Mouse (Mus musculus) CD4-positive helper T cell, adult 2 months (primary cell): ENCODE results near the gene 2310039H08Rik.
A peak's percentile ranks its signal among the peaks of the same experiment; 100 is the strongest.

Experiments
- DNase-seq: peaks from one replicate; pipeline ENCODE4 v3.0.0-alpha.2; 2012; ENCODE audit warnings: low read depth, missing footprints, low spot score

2310039H08Rik gene

DNA sequence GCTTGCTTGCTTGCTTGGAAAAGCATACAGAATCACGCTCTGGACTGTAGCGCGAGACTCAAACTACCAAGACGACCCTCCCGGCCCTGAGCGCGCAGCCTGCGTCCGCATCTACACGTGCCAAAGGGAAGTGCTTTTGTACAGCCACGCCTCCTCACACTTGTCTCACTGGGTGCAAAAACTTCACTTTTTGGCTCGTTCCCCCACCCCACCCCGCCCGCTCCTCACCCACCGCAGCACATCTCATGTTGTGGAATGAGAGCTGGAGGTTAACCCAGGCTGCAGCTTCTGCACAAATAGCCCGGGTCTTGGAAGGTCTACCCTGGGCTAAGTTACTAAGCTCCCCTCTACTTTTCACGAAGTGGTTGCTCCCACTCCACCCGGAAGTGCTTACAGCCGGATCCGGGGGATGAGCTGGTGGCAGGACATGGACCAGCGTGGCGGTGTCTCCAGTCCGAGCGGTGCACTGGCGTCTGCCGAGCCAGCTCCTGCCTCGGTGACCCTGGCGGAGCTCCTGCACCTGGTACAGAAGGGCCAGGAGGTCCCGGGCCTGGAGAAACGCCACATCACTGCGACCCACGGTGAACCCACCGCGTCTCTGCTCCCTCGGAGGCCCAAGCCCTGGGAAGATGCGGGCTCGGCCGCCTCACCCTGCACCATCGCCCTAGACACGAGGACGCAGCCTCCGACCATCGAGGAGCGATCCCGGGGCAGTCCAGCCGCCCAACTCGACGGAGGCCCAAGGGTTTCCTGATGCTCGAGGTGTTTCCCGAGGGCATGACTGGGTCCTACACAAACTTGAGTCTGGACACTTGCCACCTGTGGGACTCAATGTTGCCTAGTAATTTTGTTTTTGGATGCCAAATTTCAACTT lies at the start of gene 2310039H08Rik:
TSS of gene 2310039H08Rik (plus strand) at position 232 of the 874 bp plus-strand sequence.
- peak; percentile 86 for DNase-seq

DNA sequence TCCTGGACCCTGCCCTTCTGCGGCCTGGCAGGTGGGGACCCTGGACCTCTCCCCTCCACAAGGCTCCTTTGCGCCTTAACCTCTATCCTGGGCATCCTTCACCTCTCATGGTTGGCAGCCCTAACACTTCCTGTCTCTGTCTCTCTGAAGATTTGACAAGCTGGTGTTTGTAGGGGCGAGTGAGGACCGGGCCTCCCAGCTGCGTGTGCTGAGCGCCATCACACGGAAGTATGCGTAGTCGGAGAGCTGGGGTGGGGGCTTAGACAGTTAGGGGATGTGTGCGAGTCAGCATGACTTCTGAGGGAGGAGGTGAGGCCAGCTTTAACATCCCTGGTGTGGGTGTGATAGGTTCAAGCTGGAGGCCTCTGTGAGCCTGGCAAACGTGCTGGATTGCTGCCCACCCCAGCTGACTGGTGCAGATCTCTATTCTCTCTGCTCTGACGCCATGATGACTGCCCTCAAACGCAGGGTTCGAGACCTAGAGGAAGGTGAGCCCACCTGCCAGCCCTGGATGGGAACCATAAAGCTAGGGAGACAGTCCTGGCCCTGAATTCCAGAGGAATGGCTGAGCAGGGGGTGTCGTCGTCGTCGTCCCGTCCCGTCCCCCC lies 47.9 kb upstream of the 2310039H08Rik start:
- DNase-seq, result no peak

DNA sequence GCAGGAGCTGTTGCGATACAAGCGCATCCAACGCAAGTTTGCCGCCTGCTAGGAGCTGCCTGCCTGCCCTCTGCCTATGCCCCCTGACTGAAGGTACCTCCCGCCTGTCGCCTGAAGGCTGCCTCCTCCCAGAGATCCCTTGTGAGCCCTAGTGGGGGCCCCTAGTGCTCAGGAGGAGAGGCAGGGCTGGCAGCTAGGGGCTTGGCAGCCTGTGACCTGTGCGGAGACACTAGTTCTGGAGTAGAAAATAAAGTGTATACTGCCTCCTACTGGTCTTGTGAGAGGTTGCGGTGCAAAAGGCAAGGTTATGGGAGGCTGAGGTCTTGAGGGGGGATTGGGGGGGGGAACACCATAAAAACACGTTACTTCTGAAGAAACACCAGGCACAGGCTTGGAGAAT lies 47.2 kb upstream of the 2310039H08Rik start:
- peak; percentile 65 for DNase-seq

DNA sequence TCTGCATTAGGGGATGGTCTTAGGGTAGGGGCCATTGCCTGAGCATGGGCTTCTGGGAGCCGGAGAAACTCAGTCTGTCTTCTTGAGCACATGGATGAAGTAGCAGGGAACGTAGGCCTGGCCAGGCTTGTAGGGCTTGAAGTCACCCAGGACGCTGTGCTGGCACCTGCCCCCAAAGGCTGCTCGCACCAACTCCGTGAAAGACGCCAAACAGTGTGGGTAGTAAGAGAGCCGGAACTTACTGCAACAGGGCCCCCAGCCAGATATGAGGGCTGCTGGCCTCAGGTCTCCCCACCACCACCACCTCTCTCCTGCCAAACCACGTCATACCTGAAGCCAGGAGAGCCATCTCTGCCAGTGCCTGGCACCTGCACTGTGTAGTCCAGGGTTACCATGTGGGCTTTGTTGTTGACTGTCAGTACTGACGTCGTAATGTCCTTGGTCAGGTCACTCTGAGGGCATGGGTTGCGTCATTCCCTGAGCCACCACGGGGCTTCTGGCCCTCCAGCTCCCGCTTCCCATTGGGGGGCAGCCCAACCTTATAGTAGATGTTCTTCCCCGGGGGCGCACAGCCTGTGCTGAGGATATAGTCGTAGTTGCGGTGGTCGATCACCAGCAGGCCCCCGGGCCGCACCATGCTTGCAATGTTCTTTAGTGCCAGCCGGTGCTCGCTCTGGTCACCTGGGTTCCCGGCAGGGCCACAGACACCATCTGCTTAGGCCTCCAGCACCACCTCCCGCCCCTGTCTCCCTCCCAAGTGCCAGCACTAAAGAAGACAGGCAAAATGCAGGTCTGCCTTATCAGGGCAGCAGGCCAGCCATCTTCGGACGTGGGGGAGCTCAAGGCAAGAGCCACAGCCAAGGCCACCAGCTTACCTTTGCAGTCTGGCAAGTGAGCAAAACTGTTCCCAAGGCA lies 46.4 kb upstream of the 2310039H08Rik start:
- no peak for DNase-seq

DNA sequence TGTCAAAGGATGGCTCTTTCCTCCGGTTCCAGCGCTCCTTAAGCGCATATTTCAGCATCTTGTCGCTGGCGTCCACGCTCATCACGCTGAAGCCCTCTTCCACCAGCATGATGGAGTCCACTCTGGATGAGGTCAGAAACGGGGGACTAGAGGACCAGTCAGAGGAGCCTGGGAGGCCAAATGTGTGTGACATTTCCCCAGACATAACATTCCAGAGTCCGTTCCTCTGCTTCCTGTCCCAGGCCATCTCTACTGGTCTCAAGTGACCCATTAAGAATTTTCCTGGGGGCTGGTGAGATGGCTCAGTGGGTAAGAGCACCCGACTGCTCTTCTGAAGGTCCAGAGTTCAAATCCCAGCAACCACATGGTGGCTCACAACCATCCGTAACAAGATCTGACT lies 45.2 kb upstream of the 2310039H08Rik start:
- DNase-seq, result no peak

DNA sequence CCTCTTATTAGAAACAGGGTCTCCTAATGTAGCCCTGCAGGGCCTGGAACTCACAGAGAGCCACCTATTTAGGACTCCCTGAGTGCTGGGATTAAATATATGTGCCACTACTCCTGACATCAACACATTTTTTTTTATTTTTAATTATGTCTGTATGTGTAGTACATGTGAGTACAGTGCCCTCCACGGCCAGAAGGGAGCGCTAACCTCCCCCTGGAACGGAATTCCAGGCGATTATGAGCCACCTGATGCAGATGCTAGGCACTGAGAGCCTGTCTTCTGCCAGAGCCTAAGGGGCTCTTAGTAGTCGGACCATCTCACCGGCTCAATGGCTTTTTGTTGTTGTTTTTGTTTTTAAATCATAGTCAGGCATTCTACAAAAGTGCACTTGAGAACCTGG lies 44.4 kb upstream of the 2310039H08Rik start:
- no peak for DNase-seq

DNA sequence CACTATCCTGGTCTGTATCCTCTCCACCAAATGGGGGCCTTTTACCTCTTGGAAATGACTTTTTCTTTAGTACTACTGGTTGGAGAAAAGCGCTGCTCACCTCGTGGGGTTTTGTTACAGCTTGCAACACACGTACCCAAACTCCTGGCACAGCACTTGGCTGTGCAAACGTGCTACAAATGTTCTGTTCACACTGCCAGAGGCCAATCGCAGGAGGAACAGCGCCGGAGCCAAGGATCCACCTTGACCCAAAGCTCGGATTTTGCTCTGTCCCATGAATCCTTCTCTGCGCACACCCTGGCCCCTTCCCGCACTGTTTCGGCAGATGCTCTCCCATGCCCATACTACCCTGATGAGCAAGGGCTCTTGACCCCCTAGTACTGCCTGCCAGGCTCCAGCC lies 43.9 kb upstream of the 2310039H08Rik start:
- DNase-seq, result no peak

DNA sequence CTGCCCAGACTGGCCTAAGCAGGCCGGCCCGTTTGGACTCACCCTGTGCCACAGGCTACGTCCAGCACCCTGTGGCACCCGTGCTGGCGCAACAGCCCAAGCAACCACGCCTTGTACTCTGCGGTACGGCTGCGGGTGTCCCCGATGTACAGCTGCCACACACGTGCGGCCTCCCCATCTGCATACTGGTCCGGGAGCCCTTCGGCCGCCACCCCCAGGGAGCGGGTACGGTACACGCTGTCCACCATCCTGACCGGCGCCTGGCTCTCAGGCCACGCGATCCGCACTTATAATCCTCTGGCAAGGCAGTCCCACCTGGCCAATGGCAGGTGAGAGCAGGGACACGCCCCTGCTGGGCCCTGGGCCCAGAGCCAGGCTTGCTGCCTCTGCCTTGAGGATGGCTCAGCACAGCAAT lies 43.5 kb upstream of the 2310039H08Rik start, which contains the start of gene Gnmt:
TSS of gene Gnmt (minus strand) at position 265 of the 415 bp plus-strand sequence.
- DNase-seq, result no peak

DNA sequence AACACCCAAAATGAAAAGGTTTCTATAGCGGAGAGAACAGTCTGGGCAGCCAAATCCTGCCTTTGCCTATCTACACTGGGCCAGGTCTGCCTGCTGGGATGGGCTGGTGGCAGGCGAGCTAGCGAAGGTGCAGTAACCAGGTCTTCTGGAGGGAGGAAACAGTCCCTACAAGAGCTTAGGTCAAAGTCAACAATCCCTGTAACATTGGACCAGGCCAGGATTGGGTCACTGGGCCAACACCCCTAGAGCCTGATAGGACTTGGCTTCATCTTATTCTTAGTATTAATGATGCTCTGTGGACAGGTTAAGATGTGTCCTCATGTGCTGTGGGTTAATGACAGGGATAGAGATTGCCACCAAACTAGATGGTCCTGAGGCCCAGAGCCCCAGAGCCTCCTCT lies 38.4 kb upstream of the 2310039H08Rik start:
- no peak for DNase-seq

DNA sequence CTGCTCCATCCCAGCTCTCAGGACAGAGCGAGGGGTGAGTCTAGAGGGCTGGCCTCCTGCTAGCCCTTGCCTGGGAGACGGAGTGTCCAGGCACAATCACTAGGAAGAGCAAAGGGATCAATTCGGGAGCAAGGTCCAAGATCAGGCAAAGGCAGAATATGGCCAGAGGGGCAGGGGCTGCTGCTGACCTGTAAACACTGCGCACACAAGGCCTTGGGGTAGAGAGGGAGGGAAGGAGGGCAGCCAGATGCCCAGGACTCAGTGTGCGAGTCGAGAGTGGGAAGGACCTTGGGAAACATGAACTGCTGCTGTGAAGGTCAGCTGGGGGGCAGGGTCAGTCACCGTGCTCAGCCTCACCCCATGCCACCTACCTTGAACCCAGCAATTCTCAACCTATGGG lies 37.1 kb upstream of the 2310039H08Rik start:
- no peak for DNase-seq

DNA sequence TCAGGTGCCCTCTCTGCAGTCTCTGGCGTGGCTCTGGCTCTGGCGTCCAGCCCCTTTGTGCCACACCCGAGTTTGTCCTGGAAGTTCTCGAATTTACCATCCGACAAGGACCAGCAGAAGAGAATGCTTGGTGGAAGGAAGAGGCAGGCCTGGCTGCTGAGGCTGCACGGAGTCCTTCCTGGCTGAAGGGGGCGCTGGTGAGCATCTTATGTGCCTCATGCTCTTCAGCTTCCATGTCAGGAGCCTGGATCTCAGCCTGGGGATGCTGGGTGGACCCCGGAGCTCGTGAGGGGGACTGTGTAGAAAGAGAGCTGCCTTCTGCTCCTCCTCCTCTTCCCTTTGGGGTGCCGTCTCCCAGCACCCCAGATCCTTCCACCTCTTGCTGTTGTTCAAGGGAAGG lies 36.3 kb upstream of the 2310039H08Rik start:
- DNase-seq, result peak; percentile 34

DNA sequence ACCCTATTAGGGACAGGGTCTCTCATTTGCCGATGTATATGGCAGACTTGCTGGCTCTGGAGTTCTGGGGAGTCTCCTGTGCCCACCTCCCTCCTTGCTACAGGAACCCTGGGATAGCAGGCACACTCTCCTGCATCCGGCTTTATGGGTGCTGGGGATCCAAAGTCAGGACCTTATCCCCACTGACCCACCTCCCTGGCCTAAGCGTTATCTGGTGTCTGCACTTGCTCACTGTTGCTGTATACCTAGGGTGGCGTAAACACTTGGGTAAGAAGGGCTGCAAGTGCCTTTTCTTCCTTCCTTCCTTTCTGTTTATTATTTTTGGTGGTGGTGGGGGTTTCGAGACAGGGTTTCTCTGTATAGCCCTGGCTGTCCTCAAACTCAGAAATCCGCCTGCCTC lies 31.1 kb upstream of the 2310039H08Rik start:
- DNase-seq, result no peak

DNA sequence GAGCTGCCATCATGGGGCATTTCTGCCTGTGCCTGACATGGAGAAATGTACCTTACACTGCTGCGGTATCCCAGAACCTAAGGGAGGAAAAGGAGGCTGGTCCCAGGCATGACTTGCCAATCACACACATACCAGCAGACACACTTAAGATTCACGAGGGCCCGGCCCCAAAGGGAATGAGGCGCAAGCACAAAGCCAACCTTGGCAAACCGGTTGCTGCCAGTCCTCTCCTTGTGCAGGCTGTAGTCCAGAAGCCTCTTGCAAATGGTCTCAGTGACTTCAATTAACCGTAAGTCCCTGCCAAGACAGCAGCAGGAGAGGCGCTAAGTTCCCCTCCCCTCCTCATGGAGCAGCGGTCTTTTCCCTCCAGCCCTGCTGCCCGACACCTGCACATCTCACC lies 29.4 kb upstream of the 2310039H08Rik start:
- DNase-seq, result no peak

DNA sequence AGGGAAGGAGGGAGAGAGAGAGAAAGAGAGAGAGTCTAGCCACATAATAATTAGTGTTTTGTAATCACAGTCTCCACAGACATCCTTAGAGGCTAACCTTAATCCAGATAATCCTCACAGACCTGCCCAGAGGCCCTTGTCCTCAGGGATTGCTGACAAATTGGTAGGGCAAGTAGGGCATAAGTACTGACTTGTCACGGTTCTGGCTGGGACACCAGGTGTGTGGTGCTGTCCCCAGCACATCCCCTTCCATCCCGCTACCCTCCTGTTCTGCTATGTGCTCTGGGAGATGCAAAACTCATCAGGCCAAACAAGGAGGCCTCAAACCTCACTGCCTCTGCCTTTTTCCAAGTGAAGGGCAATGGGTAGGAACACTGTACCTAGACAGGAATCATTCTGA lies 26.9 kb upstream of the 2310039H08Rik start:
- no peak for DNase-seq

DNA sequence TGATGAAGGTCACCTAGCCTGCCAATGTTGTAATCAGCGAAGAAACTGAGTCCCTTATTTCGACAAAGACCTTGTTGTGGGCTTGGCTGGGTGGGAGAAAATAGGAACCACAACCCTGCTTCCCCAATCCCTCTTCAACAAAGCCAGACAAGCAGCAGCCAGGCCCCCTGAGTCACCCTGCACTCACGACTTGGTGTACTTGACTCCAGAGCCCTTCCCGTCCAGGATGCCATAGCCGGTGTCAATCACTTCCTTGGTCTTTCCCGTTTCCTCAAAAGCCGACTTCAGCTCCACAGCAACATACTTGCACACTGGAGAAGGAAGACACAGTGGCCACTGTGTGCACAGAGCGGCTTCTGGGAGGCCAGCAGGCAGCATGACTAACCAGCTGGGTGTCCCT lies 25.2 kb upstream of the 2310039H08Rik start:
- no peak for DNase-seq

DNA sequence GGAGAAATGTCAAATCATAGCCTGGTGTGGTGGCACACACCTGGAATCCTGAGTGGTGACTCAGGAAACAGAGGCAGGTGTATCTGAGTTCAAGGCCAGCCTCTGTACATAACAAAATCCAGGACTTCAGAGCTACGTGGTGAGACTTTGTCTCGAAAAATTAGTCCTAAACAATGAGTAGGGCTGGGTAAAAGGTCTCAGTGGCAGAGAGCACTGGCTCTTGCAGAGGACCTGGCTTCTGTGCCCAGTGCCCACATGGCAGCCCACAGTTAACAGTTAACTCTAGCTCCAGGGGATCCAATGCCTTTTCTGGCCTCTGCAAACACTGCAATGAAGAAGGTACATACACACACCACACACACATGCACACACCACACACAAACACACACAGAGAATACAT lies 24.6 kb upstream of the 2310039H08Rik start:
- no peak for DNase-seq

DNA sequence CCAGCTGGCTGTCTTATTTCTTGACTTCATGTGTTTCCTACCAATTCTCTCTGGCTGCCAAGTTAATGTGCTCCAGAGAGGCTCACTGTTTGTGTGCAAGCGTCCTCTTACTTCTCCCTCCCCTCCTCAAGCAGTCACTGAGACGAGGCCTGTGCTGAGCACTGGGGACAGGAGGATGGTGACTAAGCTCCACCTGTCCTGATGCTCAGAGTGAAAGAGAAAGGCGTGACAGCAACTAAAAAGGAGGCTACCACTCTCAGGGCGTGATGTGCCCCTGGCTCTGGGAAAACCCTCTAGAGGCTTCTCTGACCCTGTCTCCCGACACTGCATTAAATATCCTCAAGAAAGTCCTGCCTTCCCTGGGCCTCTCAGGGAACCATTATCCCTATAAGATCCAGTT lies 23.2 kb upstream of the 2310039H08Rik start:
- no peak for DNase-seq

DNA sequence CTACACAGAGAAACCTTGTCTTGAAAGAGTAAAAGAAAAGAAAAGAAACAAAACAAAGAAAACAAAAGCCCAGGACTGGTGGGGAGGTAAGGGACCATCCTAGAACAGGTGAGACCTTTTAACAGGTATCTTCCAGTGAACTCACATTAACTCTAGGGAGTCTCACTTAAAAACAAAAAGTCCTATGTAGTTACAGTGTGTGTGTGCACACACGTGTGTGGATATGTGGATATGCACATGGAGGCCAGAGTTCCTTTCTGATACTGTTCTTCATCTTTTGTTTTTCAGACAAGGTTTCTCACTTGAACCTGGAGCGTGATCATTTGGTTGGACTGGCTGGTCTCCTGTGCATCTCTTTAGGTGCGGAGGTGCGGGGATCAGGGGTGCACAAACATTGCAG lies 21.9 kb upstream of the 2310039H08Rik start:
- no peak for DNase-seq

DNA sequence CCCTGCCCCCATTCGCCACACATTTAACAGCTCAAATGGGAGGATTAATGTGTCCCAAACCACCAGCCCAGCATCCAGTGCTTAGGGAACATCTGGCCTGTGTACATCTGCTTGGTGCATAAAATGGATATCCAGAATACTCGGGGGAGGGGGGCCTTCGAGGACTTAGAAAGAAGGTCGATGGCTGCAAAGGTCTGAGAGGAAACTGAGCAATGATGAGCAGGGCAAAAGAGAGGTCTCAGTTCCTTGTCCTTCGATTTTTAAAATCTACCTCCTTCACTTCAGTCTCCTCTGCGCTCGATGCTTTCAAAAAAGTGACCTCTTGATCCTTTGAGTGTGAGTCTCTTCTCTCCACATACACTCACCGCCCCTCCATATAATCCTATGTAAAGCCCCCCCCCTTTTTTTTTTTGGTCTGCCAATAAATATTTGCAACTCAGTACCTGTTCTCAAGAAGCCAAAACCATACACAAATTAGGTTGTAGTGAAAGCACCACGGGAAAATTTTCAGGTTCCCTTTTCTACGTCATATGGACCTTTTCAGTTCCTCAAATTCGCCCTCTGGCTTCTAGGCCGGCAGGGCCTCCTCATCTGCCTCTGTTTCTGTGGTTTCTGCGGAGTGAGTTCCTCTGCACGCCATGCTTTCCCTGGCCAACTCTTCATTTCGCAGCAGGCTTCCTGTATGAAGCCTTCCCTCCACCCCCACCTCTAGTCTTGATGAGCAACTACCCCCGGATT lies 21.2 kb upstream of the 2310039H08Rik start:
- DNase-seq, result peak; percentile 85

DNA sequence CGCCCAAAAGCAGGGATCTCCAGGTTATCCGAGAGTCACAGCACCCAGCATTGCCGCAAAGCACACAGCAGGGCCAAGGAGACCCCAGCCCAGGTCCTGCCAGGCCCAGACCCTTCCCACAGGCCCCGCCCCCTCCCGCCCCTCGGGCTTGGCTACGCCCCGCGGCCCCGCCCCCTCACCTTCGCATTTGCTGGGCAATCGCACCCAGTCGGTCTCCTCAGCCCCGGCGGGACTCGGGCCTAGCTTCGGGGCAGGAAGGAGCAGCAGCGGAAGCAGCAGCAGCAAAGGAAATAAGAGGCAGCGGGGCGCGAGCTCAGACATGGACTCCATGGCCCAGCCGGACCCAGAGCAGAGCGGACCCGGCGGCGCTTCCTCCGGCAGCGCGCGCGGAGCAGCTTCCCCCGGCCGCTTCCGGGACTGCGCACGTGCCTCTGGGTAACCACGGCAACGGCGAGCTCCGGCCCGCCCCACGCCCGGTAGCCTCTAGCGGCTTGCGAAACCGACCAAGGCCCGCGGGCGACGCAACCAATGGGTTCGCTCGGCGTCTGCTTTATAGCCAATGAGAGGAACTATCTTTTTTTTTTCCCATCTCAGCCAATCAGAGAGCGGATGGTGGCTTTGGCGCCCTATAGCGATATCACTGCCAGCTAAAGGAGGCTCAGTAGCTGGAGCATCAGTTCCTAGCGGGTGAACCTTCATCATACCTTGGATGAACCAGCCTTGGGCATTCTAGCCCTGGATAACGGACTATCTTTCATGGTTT lies 20.5 kb upstream of the 2310039H08Rik start, which contains the start of gene Cnpy3:
TSS of gene Cnpy3 (minus strand) at position 421 of the 763 bp plus-strand sequence.
- DNase-seq, result peak; percentile 100
